Mouse (Mus musculus): Measurements from ENCODE around the gene Gm5678. TPM values are rescaled to one million over a fixed set of nuclear protein-coding genes. Genes with fewer than 3 reads are reported as not detected.
A peak's percentile ranks its signal among the peaks of the same experiment; 100 is the strongest.

Gene Gm5678
- polyA plus RNA-seq, 1 experiment from 2014 or later = not detected

DNA sequence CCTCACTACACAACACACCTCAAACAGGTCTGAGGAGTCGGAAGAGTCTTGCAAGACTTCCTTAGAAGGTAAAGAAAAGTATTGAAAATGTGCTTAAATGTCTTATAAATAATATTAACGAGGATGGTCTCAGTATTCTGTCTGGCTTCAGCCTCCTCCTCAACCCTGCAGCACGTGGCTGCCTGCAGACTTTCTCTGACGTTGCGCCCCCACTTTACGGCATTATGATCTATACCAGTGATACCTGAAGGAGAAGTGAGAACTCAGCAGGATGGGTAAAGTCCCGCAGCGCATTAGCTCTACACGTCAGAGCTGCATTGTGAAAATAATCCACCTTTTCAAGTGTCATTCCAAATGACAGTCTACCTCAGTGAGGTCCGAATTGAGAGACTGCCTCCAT, 33.4 kb upstream of the Gm5678 start:
- H3K9me3 ChIP-seq = no peaks in the 10 kb centered on the region
- peaks cover 35% of the 10 kb centered on the region for H3K36me3 ChIP-seq
- ATAC-seq (replicated peaks) = no peak
- H3K27me3 ChIP-seq = no peaks in the 10 kb centered on the region
- 93% methylated on average over 10 of the region's 10 CpGs for WGBS
- no peak overlapping the region for H3K9ac ChIP-seq (replicated peaks)
- H3K4me3 ChIP-seq = no peak overlapping the region
- H3K4me1 ChIP-seq = no peaks in the 10 kb centered on the region
- no peak overlapping the region for H3K4me2 ChIP-seq (replicated peaks)
- no peak overlapping the region for H3K27ac ChIP-seq (replicated peaks)

DNA sequence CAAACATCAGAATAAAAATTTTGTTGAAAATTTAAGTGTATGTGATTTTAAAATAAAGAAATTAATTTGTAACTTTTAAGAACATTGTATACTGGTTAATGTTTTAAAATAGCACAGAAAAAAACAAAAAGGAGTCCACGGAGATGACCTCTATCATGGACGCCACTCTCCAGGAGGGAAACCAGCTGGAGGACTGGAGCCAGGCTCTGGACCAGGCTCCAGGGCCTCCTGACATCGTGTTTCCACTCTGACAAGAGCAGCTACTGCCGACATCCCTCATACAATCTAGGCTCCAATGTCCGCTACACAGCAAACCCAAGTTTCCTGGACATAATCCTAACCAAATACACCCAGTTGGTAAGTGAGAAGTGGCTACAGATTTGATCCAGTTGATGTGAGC, 32.1 kb upstream of the Gm5678 start:
- 89% methylated on average over 5 of the region's 5 CpGs for WGBS
- Histone ChIP-seq H3K4me1 (no peaks in the 10 kb centered on the region), H3K36me3 (peaks cover 28% of the 10 kb centered on the region), H3K27me3 (no peaks in the 10 kb centered on the region), H3K4me2 (replicated peaks) (no peak overlapping the region), H3K4me3 (no peak overlapping the region), H3K27ac (replicated peaks) (no peak overlapping the region), H3K9ac (replicated peaks) (no peak overlapping the region), H3K9me3 (no peaks in the 10 kb centered on the region)
- no peak for ATAC-seq (replicated peaks)

DNA sequence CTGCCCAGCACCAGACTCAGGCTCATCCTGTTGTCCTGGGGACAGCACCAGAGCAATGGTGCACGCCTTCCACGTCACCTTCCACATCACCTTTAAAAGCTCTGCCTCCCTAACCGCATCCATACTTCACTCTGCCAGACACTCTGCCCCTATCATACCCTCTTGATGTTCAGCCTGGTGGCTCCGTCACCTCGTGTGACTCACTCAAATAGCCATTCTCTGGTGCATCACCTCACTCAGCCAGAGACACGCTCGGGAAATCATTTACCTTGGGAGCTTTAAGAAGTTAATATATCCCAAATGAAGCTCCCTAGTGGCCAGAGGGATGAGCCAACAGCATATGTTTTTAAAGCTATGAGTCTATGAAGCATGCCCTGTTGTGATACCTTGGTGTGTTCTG, 31.1 kb upstream of the Gm5678 start:
- Histone ChIP-seq H3K4me1 (no peaks in the 10 kb centered on the region), H3K4me2 (replicated peaks) (no peak overlapping the region), H3K27ac (replicated peaks) (no peak overlapping the region), H3K36me3 (peaks cover 27% of the 10 kb centered on the region), H3K4me3 (no peak overlapping the region), H3K27me3 (no peaks in the 10 kb centered on the region), H3K9me3 (no peaks in the 10 kb centered on the region), H3K9ac (replicated peaks) (no peak overlapping the region)
- 96% methylated on average over 7 of the region's 7 CpGs for WGBS
- no peak for ATAC-seq (replicated peaks)

DNA sequence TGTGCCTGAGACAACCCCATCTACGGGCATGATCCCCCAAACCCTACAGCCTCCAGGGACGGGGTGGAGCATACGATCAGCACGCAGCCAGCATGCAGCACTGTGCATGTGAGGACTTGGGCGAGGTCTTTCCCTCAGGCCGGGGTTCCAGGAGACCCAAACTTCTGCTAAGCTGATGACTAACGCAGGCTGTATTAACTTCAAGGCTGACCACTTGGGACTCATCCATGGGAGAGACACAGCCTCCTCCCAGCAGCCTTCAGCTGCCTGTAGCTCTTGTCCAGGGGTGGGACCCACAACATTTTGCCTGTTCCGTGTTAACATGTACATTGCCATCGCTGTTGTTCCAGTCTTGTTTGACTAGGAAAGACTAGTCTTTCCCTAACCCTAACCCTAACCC, 30.3 kb upstream of the Gm5678 start:
- peaks cover under 1% of the 10 kb centered on the region for H3K4me1 ChIP-seq
- H3K4me3 ChIP-seq = no peak overlapping the region
- H3K9ac ChIP-seq (replicated peaks) = no peak overlapping the region
- H3K9me3 ChIP-seq = no peaks in the 10 kb centered on the region
- 97% methylated on average over 9 of the region's 9 CpGs for WGBS
- H3K36me3 ChIP-seq = peaks cover 27% of the 10 kb centered on the region
- no peak overlapping the region for H3K27ac ChIP-seq (replicated peaks)
- H3K4me2 ChIP-seq (replicated peaks) = no peak overlapping the region
- ATAC-seq (replicated peaks) = no peak
- no peaks in the 10 kb centered on the region for H3K27me3 ChIP-seq

DNA sequence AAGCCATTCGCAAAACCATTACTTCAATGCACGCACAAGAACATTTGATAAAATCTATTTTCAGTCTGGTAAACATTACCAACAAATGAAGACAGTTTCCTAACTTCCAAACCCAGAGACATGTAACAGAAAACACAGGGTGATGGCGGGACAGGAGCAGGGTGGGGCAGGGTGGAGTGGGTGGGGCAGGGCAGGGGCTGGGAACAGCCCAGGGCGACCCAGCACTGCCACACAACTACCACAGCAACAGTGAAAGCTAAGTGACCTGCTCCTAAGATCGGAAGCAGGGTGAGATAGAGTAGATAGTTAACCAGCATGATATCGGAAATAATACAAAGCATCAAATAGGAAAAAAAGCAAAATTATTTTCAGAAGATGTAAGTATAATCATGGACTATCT, 28.4 kb upstream of the Gm5678 start:
- Histone ChIP-seq H3K36me3 (peaks cover 17% of the 10 kb centered on the region), H3K4me2 (replicated peaks) (no peak overlapping the region), H3K4me3 (no peak overlapping the region), H3K27me3 (no peaks in the 10 kb centered on the region), H3K9me3 (no peaks in the 10 kb centered on the region), H3K9ac (replicated peaks) (no peak overlapping the region), H3K27ac (replicated peaks) (no peak overlapping the region), H3K4me1 (peaks cover 12% of the 10 kb centered on the region)
- ATAC-seq (replicated peaks) = no peak
- WGBS = 95% methylated on average over 6 of the region's 6 CpGs

DNA sequence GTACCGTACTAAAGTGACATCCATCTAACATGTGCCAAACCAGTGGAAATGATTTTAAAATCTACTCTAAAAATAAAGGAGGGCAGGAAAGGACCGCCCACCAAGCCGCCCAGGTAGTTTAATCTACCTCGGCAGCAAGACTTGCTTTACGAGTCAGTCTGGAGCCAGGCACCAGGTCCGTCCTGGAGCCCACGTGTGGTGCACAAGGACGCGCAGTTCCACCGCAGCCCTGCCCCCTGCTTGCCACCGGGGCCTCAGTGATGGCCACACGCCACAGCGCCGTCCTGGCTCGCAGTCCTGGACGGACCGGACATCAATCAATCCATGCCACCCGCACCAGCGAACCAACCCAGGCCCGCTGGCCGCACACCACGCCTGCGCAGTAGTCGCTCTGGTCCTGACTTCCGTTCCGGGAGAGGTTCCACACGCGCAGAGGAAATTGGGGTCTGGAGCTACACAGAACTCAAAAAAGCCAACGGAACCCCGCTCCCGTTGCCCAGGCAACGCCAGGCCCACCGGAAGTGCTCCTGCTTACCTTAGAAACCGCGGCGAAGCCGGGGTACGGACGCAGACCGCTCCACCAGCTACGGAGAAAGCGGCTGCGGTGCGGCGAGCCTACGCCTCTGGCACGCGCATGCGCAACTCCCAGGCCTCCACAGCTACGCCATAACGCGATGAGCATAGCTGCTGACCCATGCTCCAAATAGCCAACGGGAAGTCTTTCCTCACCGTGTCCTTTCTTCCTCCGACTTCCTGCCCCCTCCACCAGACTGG, 24.3 kb upstream of the Gm5678 start, which contains the start of gene Setd4:
Gene Setd4 (minus strand): TSS at position 625 of the 774 bp plus-strand sequence.
- Histone ChIP-seq H3K4me1 (peaks cover 25% of the 10 kb centered on the region), H3K9me3 (no peaks in the 10 kb centered on the region), H3K9ac (replicated peaks) (peak within 1 kb of the TSS; percentile 67), H3K4me3 (peak within 1 kb of the TSS; percentile 57), H3K4me2 (replicated peaks) (peak within 1 kb of the TSS; percentile 80), H3K27ac (replicated peaks) (peak within 1 kb of the TSS; percentile 93), H3K27me3 (0 out of 2 replicates have a peak, but pooled peaks cover 7% of the 10 kb centered on the region), H3K36me3 (peaks cover 3% of the 10 kb centered on the region)
- WGBS = 1% methylated on average over 55 of the region's 55 CpGs
- ATAC-seq (replicated peaks) = peak; percentile 88

DNA sequence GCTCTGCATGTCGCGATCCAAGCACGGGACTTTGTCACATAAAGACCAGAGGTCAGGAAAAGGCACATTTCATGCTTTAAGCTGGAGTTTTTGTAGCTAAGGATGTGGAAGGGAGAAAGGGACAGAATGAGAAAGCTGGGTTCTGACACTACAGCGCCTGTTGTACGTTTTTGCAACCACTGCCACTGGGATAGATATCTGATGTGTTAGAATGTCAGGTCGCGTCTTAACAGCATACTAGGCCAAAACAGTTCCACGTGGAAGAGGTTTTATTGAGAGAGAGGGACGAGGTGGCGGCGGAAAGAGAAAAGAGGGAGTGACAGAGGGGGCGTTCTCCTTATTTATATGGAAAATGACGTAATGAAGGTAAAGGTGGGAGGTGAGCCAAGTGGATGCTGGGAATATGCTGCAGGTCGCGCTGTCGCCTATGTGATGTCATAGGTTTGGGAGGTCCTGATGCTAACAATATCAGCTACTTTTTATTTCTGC, 23.4 kb upstream of the Gm5678 start:
- Histone ChIP-seq H3K27me3 (0 out of 2 replicates have a peak, but pooled peaks cover 7% of the 10 kb centered on the region), H3K4me2 (replicated peaks) (peak overlapping the region; percentile 80), H3K9me3 (no peaks in the 10 kb centered on the region), H3K36me3 (no peaks in the 10 kb centered on the region), H3K9ac (replicated peaks) (peak overlapping the region; percentile 67), H3K27ac (replicated peaks) (peak overlapping the region; percentile 93), H3K4me1 (peaks cover 33% of the 10 kb centered on the region), H3K4me3 (peak overlapping the region; percentile 57)
- ATAC-seq (replicated peaks) = no peak
- WGBS = 1% methylated on average over 16 of the region's 16 CpGs

DNA sequence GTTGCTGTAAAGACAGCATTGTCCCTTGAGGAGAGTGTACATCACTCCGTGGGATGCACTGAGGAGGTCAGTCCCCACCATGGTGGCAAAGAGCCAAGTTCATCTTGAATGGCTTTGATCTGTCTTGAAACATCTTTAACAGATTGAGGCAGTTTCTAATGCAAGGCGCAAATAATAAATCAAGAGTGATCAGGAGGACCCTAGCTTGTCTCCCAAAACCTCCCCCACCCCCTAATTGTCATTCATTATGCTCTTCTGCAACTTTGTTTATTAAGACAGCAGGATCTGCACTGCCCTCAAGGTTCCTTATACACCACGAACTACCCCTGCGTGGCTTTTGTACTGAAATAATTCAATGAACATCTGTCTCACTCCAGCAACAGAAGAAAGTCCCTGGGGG, 22.3 kb upstream of the Gm5678 start, which contains the start of gene Cbr1:
Gene Cbr1 (plus strand): TSS at position 301 of the 400 bp plus-strand sequence.
- Histone ChIP-seq H3K27me3 (0 out of 2 replicates have a peak, but pooled peaks cover 7% of the 10 kb centered on the region), H3K9ac (replicated peaks) (peak within 1 kb of the TSS; percentile 67), H3K9me3 (no peaks in the 10 kb centered on the region), H3K36me3 (0 out of 2 replicates have a peak, but pooled peaks cover 4% of the 10 kb centered on the region), H3K27ac (replicated peaks) (peak within 1 kb of the TSS; percentile 93), H3K4me2 (replicated peaks) (peak within 1 kb of the TSS; percentile 80), H3K4me1 (peaks cover 33% of the 10 kb centered on the region), H3K4me3 (peak within 1 kb of the TSS; percentile 57)
- WGBS = 65% methylated on average over 4 of the region's 4 CpGs
- ATAC-seq (replicated peaks) = no peak

DNA sequence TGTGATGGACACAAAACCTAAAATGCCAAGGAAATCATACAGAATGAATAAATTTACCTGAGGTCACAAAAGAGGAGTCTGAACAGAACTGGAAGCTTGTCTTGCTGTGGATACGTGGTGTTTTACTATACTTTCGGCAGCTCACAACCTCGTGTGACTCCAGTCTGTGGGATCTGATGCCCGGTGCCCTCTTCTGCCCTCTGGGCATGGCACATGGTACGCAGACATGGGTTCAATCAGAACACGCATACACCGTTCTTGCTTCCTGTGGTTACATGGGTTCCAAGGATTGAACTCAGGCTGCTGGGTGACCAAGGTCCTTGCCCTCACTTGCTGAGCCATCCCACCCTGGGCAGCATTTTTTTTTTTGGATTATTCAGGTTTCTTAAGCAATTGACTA, 21.8 kb upstream of the Gm5678 start:
- H3K4me2 ChIP-seq (replicated peaks) = no peak overlapping the region
- no peak overlapping the region for H3K27ac ChIP-seq (replicated peaks)
- ATAC-seq (replicated peaks) = no peak
- peaks cover 33% of the 10 kb centered on the region for H3K4me1 ChIP-seq
- H3K9me3 ChIP-seq = no peaks in the 10 kb centered on the region
- H3K9ac ChIP-seq (replicated peaks) = no peak overlapping the region
- 86% methylated on average over 7 of the region's 7 CpGs for WGBS
- H3K4me3 ChIP-seq = no peak overlapping the region
- peaks cover 9% of the 10 kb centered on the region for H3K36me3 ChIP-seq
- 0 out of 2 replicates have a peak, but pooled peaks cover 7% of the 10 kb centered on the region for H3K27me3 ChIP-seq

DNA sequence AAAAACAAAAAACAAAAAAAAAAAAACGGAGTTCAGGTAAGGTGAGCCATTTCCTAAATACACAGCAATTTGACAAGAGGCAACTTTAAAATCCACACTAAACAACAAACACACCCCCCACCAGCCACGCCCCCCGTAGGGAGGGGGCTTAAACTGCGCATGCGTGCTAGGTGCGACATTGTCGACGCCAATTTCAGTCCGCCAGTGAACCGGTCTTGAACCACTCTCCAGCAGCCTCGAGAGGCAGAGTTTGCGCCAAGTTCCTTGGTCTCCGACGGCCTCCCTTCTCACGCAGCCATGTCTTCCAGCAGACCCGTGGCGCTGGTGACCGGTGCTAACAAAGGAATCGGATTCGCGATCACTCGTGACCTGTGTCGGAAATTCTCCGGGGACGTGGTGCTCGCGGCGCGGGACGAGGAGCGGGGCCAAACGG, 20.2 kb upstream of the Gm5678 start:
- under 1% methylated on average over 32 of the region's 32 CpGs for WGBS

DNA sequence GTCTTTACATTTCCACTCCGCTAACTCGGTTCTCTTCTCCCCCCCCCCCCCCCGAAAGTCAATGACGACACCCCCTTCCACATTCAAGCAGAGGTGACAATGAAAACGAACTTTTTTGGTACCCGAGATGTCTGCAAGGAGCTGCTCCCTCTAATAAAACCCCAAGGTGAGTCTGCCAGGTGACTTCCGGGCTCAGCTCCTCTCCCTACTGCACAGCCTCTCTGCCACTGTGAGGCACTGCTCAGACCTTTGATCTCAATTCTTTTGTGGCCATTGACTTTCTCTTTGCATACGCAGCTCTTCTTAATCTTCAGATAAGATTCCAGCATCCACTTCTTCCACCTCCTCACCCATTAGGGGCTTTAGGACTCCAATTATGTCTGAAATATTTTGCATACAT, 19.2 kb upstream of the Gm5678 start:
- no peak for ATAC-seq (replicated peaks)
- Histone ChIP-seq H3K4me3 (peak overlapping the region; percentile 61), H3K27ac (replicated peaks) (no peak overlapping the region), H3K27me3 (0 out of 2 replicates have a peak, but pooled peaks cover 7% of the 10 kb centered on the region), H3K4me2 (replicated peaks) (peak overlapping the region; percentile 76), H3K9me3 (no peaks in the 10 kb centered on the region), H3K36me3 (peaks cover 20% of the 10 kb centered on the region), H3K9ac (replicated peaks) (no peak overlapping the region; the same call in 1 of the 2 replicates), H3K4me1 (peaks cover 25% of the 10 kb centered on the region)
- 76% methylated on average over 8 of the region's 8 CpGs for WGBS

More for the DNA sequence above, 20.2 kb upstream of the Gm5678 start:
- no peaks in the 10 kb centered on the region for H3K9me3 ChIP-seq
- H3K27ac ChIP-seq (replicated peaks) = peak overlapping the region; percentile 56
- H3K4me2 ChIP-seq (replicated peaks) = peak overlapping the region; percentile 76
- peak overlapping the region; percentile 75 for H3K9ac ChIP-seq (replicated peaks)
- H3K27me3 ChIP-seq = 0 out of 2 replicates have a peak, but pooled peaks cover 7% of the 10 kb centered on the region
- peaks cover 31% of the 10 kb centered on the region for H3K4me1 ChIP-seq
- peak overlapping the region; percentile 61 for H3K4me3 ChIP-seq
- peaks cover 20% of the 10 kb centered on the region for H3K36me3 ChIP-seq
- ATAC-seq (replicated peaks) = peak; percentile 41

DNA sequence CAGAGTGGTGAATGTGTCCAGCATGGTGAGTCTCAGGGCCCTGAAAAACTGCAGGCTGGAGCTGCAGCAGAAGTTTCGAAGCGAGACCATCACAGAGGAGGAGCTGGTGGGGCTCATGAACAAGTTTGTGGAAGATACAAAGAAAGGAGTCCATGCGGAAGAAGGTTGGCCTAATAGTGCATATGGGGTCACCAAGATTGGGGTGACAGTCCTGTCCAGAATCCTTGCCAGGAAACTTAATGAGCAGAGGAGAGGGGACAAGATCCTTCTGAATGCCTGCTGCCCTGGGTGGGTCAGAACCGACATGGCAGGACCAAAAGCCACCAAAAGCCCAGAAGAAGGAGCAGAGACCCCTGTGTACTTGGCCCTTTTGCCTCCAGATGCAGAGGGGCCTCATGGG, 18.1 kb upstream of the Gm5678 start:
- Histone ChIP-seq H3K4me3 (no peak overlapping the region), H3K4me2 (replicated peaks) (no peak overlapping the region), H3K27me3 (0 out of 2 replicates have a peak, but pooled peaks cover 7% of the 10 kb centered on the region), H3K36me3 (peaks cover 20% of the 10 kb centered on the region), H3K4me1 (peaks cover 18% of the 10 kb centered on the region), H3K27ac (replicated peaks) (no peak overlapping the region), H3K9ac (replicated peaks) (no peak overlapping the region), H3K9me3 (no peaks in the 10 kb centered on the region)
- WGBS = 98% methylated on average over 4 of the region's 4 CpGs
- ATAC-seq (replicated peaks) = no peak

Measured in forebrain, embryonic 15.5 days (tissue).